Mouse (Mus musculus): ENCODE measurements around the gene Nipal3. TPM values are rescaled to one million over a fixed set of nuclear protein-coding genes. Genes with fewer than 3 reads are reported as not detected.

Gene Nipal3
- polyA plus RNA-seq, 1 experiment from 2014 or later: 4.3 TPM

GRCm38 (mm10) chr4:135404916-135405315, 89.9 kb downstream of the Nipal3 start:
- H3K9ac ChIP-seq (replicated peaks; ENCODE audit: low read length): no peak overlapping the region
- H3K4me3 ChIP-seq (ENCODE audit: low read length): no peak overlapping the region
- no peak; the same call in 1 of the 2 replicates for ATAC-seq (ENCODE audit: low FRiP score, low TSS enrichment)
- H3K4me2 ChIP-seq (replicated peaks; ENCODE audit: low read depth, low read length): no peak overlapping the region
- no peaks in the 10 kb centered on the region for H3K27me3 ChIP-seq (ENCODE audit: insufficient read depth, low read length)
- 92% methylated on average over 2 of the region's 2 CpGs for WGBS
- no peak overlapping the region for H3K27ac ChIP-seq (ENCODE audit: low read length)
- H3K36me3 ChIP-seq (ENCODE audit: insufficient read depth, low read length): no peaks in the 10 kb centered on the region
- 0 out of 2 replicates have a peak, but pooled peaks cover 2% of the 10 kb centered on the region for H3K9me3 ChIP-seq (ENCODE audit: low read length)
- H3K4me1 ChIP-seq (ENCODE audit: insufficient read depth, low read length): peaks cover 4% of the 10 kb centered on the region; the same call in 1 of the 2 replicates

DNA sequence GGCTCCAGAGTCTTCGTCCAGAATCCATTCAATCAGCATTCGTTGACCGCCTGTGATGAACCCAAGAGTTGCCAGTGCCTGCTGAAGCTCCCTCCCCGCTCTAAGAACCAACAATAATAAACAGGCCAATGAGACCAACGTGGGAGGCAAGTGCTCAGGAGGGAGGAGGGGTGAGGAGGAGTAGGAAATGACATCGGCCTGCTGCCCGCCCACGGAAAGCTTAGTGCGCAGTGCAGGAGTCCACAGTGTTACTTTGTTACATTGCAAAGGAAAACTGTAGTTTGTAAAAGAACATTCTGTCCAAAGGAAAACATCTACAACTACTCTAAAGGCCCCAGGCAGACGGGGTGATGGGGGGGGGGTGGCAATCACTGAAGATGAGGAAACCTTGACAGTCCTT, 90.8 kb downstream of the Nipal3 start:
- Histone ChIP-seq H3K4me1 (ENCODE audit: insufficient read depth, low read length) (peaks cover 4% of the 10 kb centered on the region; the same call in 1 of the 2 replicates), H3K9ac (replicated peaks; ENCODE audit: low read length) (no peak overlapping the region), H3K27ac (ENCODE audit: low read length) (no peak overlapping the region), H3K27me3 (ENCODE audit: insufficient read depth, low read length) (0 out of 2 replicates have a peak, but pooled peaks cover 1% of the 10 kb centered on the region), H3K9me3 (ENCODE audit: low read length) (no peaks in the 10 kb centered on the region), H3K4me2 (replicated peaks; ENCODE audit: low read depth, low read length) (no peak overlapping the region), H3K4me3 (ENCODE audit: low read length) (no peak overlapping the region), H3K36me3 (ENCODE audit: insufficient read depth, low read length) (no peaks in the 10 kb centered on the region)
- ATAC-seq (ENCODE audit: low FRiP score, low TSS enrichment): no peak
- WGBS: 54% methylated on average over 10 of the region's 10 CpGs

DNA sequence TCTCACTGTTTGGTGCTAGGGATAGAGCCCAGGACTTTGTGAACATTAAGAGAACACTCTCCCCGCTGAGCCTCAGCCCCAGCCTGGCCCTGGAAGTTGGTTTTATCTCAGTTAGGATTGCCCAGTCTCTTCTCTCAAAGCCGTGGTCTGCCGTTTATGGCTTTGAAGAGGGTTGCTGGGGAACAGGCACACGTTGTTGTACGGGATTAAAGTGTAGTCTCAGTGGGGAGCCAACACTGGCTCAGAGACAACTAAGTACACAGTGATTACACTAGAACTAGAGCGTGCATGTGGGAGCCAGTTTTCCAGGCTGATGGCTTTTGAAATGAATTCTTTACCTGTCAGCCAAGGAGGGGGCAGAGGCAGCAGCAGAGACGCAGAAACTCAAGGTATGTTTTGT, 93.0 kb downstream of the Nipal3 start:
- Histone ChIP-seq H3K4me2 (replicated peaks; ENCODE audit: low read depth, low read length) (no peak overlapping the region), H3K9ac (replicated peaks; ENCODE audit: low read length) (no peak overlapping the region), H3K27me3 (ENCODE audit: insufficient read depth, low read length) (peaks cover 19% of the 10 kb centered on the region; the same call in 1 of the 2 replicates), H3K4me1 (ENCODE audit: insufficient read depth, low read length) (peaks cover 13% of the 10 kb centered on the region), H3K27ac (ENCODE audit: low read length) (no peak overlapping the region), H3K9me3 (ENCODE audit: low read length) (no peaks in the 10 kb centered on the region), H3K36me3 (ENCODE audit: insufficient read depth, low read length) (no peaks in the 10 kb centered on the region), H3K4me3 (ENCODE audit: low read length) (no peak overlapping the region)
- WGBS: 24% methylated on average over 7 of the region's 7 CpGs
- no peak for ATAC-seq (ENCODE audit: low FRiP score, low TSS enrichment)

- H3K27ac ChIP-seq (ENCODE audit: low read length): no peak within 1 kb of the TSS
- H3K4me1 ChIP-seq (ENCODE audit: insufficient read depth, low read length): peaks cover 10% of the 10 kb centered on the region
- H3K4me3 ChIP-seq (ENCODE audit: low read length): peak within 1 kb of the TSS; percentile 51
- H3K4me2 ChIP-seq (replicated peaks; ENCODE audit: low read depth, low read length): peak within 1 kb of the TSS; percentile 86
- under 1% methylated on average over 29 of the region's 29 CpGs for WGBS
- no peaks in the 10 kb centered on the region for H3K36me3 ChIP-seq (ENCODE audit: insufficient read depth, low read length)
- no peak for ATAC-seq (ENCODE audit: low FRiP score, low TSS enrichment)
- H3K27me3 ChIP-seq (ENCODE audit: insufficient read depth, low read length): peaks cover 24% of the 10 kb centered on the region; the same call in 1 of the 2 replicates
- H3K9ac ChIP-seq (replicated peaks; ENCODE audit: low read length): peak within 1 kb of the TSS; percentile 61
- H3K9me3 ChIP-seq (ENCODE audit: low read length): 0 out of 2 replicates have a peak, but pooled peaks cover under 1% of the 10 kb centered on the region
Measured at GRCm38 (mm10) chr4:135397991-135398390, 96.8 kb downstream of the Nipal3 start, which contains the start of gene Ncmap. TSS of gene Ncmap (minus strand) at chr4:135398227.

DNA sequence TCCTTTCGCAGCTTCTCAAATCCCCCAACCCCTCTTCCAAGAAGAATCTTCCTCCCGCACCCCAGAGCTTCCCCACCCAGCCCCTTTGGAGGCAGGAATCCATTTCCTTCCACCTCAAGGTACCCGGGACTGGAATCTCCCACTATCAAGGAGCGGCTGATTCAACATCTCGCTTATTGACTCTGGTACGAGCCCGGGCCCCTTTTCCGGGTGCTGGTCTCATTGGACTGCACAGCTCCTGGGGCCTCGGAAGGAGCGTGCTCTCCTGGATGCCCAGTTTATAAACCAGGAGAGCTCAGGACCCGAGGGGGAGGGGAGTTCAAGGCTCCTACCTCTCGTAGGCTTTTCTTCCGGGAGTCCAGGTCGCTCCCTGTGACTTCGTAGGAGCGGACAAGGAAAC, 97.3 kb downstream of the Nipal3 start:
- Histone ChIP-seq H3K4me3 (ENCODE audit: low read length) (peak overlapping the region; percentile 51), H3K27me3 (ENCODE audit: insufficient read depth, low read length) (peaks cover 24% of the 10 kb centered on the region; the same call in 1 of the 2 replicates), H3K9me3 (ENCODE audit: low read length) (peaks cover 3% of the 10 kb centered on the region; the same call in 1 of the 2 replicates), H3K4me1 (ENCODE audit: insufficient read depth, low read length) (peaks cover 10% of the 10 kb centered on the region), H3K9ac (replicated peaks; ENCODE audit: low read length) (peak overlapping the region; percentile 61), H3K36me3 (ENCODE audit: insufficient read depth, low read length) (no peaks in the 10 kb centered on the region), H3K4me2 (replicated peaks; ENCODE audit: low read depth, low read length) (peak overlapping the region; percentile 86), H3K27ac (ENCODE audit: low read length) (no peak overlapping the region)
- no peak for ATAC-seq (ENCODE audit: low FRiP score, low TSS enrichment)
- WGBS: 2% methylated on average over 16 of the region's 16 CpGs

DNA sequence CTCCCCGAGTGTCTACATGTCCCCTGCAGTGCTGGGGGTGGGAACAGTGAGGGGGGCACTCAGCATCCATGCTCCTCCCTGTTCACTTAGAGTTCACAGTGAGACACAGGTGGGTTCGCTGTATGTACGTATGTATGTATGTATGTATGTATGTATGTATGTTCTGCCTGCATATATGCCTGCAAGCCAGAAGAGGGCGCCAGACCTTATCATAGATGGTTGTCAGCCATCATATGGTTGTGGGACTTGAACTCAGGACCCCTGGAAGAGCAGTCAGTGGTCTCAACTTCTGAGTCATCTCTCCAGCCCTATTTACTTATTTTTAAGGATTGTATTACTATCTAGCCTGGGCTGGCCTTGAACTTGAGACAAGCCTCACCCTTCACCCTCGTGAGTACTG, 98.5 kb downstream of the Nipal3 start:
- H3K4me3 ChIP-seq (ENCODE audit: low read length): no peak overlapping the region
- no peak overlapping the region for H3K9ac ChIP-seq (replicated peaks; ENCODE audit: low read length)
- H3K27me3 ChIP-seq (ENCODE audit: insufficient read depth, low read length): peaks cover 24% of the 10 kb centered on the region; the same call in 1 of the 2 replicates
- no peaks in the 10 kb centered on the region for H3K36me3 ChIP-seq (ENCODE audit: insufficient read depth, low read length)
- H3K9me3 ChIP-seq (ENCODE audit: low read length): peaks cover 3% of the 10 kb centered on the region; the same call in 1 of the 2 replicates
- H3K4me1 ChIP-seq (ENCODE audit: insufficient read depth, low read length): peaks cover 10% of the 10 kb centered on the region
- H3K27ac ChIP-seq (ENCODE audit: low read length): no peak overlapping the region
- H3K4me2 ChIP-seq (replicated peaks; ENCODE audit: low read depth, low read length): no peak overlapping the region
- ATAC-seq (ENCODE audit: low FRiP score, low TSS enrichment): no peak
- 92% methylated on average over 5 of the region's 5 CpGs for WGBS

MicroRNAs within 50 kb of the gene (microRNA counts, 519-probe panel; counts per million panel counts)
- 104 counts per million, percentile 35 among the panel's probes with 10 or more counts for microRNA mmu-miR-700

Small RNA genes within 50 kb of the gene (microRNA-seq; reads per million reads assigned to microRNA genes)
- gene Gm25317 (not detected), gene Mir700 (179 reads per million, percentile 62 among the genes with 10 or more reads in this experiment)

Other genes with a start within 250 kb of the Nipal3 start
- gene Clic4, start 222.2 kb downstream of the Nipal3 start, polyA plus RNA-seq (2015; fragmentation: Nextera tagmentation; extraction: Ambion mirVana): 209 and 228 TPM in 2 replicates
- gene Srrm1, start 141.7 kb downstream of the Nipal3 start, polyA plus RNA-seq (2015; fragmentation: Nextera tagmentation; extraction: Ambion mirVana): 180 and 233 TPM in 2 replicates
- gene Ncmap, start 96.8 kb downstream of the Nipal3 start, polyA plus RNA-seq (2015; fragmentation: Nextera tagmentation; extraction: Ambion mirVana): 2.0 and 4.3 TPM in 2 replicates
- 15.0 and 15.3 TPM in 2 replicates for gene Rcan3, start 61.2 kb downstream of the Nipal3 start, polyA plus RNA-seq (2015; fragmentation: Nextera tagmentation; extraction: Ambion mirVana)
- gene Stpg1, start 248 bp downstream of the Nipal3 start, polyA plus RNA-seq (2015; fragmentation: Nextera tagmentation; extraction: Ambion mirVana): 0.84 and 1.1 TPM in 2 replicates
- gene Grhl3, start 78.6 kb upstream of the Nipal3 start, polyA plus RNA-seq (2015; fragmentation: Nextera tagmentation; extraction: Ambion mirVana): 3.6 and 4.9 TPM in 2 replicates
- gene Ifnlr1, start 191.2 kb upstream of the Nipal3 start, polyA plus RNA-seq (2015; fragmentation: Nextera tagmentation; extraction: Ambion mirVana): 1.0 and 1.4 TPM in 2 replicates
- gene Il22ra1, start 233.1 kb upstream of the Nipal3 start, polyA plus RNA-seq (2015; fragmentation: Nextera tagmentation; extraction: Ambion mirVana): 0.11 TPM in 1 of 2 replicates, not detected in the other

Measured in kidney, embryonic 16.5 days (tissue).